Mouse (Mus musculus) erythroid progenitor cell, adult 5-6 weeks (primary cell): Measurements from ENCODE around the gene Gm42669. TPM values are rescaled to one million over a fixed set of nuclear protein-coding genes. Genes with fewer than 3 reads are reported as not detected.

Source experiments
- total RNA-seq, 2 experiments: library from RNA; stranded (forward) in 1 of 2; stranded (reverse) in 1 of 2; fragments of 150-400 nt in 1 of 2; fragments of 186-747, 209-891 nt in 1 of 2; gene quantifications; 2 replicates each; pipeline versions ENCODE4 v1.2.3 to v1.2.4; 2015 to 2017; ENCODE audit warnings: low replicate concordance in 2 of 2

Gm42669 gene
- total RNA-seq, 2 experiments from 2014 or later, result 0.08 TPM; not detected in 1

Other genes with a start within 250 kb of the Gm42669 start
- gene Tgfbr3, start 218.0 kb upstream of the Gm42669 start, total RNA-seq (2015; ENCODE audit: low replicate concordance), result 1.8 and 5.4 TPM in 2 replicates
- 1.0 and 4.7 TPM in 2 replicates for gene Tgfbr3, start 218.0 kb upstream of the Gm42669 start, total RNA-seq (2017; ENCODE audit: low replicate concordance)
- not detected in 2 replicates for gene Brdt, start 176.5 kb upstream of the Gm42669 start, total RNA-seq (2015; ENCODE audit: low replicate concordance)
- gene Brdt, start 176.5 kb upstream of the Gm42669 start, total RNA-seq (2017; ENCODE audit: low replicate concordance), result not detected in 2 replicates
- gene Ephx4, start 104.9 kb upstream of the Gm42669 start, total RNA-seq (2015; ENCODE audit: low replicate concordance), result not detected in 2 replicates
- gene Ephx4, start 104.9 kb upstream of the Gm42669 start, total RNA-seq (2017; ENCODE audit: low replicate concordance), result not detected in 2 replicates
- not detected in 2 replicates for gene Lpcat2b, start 76.1 kb upstream of the Gm42669 start, total RNA-seq (2015; ENCODE audit: low replicate concordance)
- gene Lpcat2b, start 76.1 kb upstream of the Gm42669 start, total RNA-seq (2017; ENCODE audit: low replicate concordance), result 0.45 TPM in 1 of 2 replicates, not detected in the other
- 4.7 and 11.3 TPM in 2 replicates for gene Btbd8, start 69.6 kb upstream of the Gm42669 start, total RNA-seq (2015; ENCODE audit: low replicate concordance)
- 6.4 and 8.7 TPM in 2 replicates for gene Btbd8, start 69.6 kb upstream of the Gm42669 start, total RNA-seq (2017; ENCODE audit: low replicate concordance)
- not detected in 2 replicates for gene 1700028K03Rik, start 27.1 kb downstream of the Gm42669 start, total RNA-seq (2015; ENCODE audit: low replicate concordance)
- gene 1700028K03Rik, start 27.1 kb downstream of the Gm42669 start, total RNA-seq (2017; ENCODE audit: low replicate concordance), result 0.51 and 0.68 TPM in 2 replicates
- 6.3 and 10.1 TPM in 2 replicates for gene Rpap2, start 89.8 kb downstream of the Gm42669 start, total RNA-seq (2015; ENCODE audit: low replicate concordance)
- 6.3 and 11.0 TPM in 2 replicates for gene Rpap2, start 89.8 kb downstream of the Gm42669 start, total RNA-seq (2017; ENCODE audit: low replicate concordance)
- gene Glmn, start 90.3 kb downstream of the Gm42669 start, total RNA-seq (2015; ENCODE audit: low replicate concordance), result 1.3 and 4.3 TPM in 2 replicates
- 7.2 and 10.3 TPM in 2 replicates for gene Glmn, start 90.3 kb downstream of the Gm42669 start, total RNA-seq (2017; ENCODE audit: low replicate concordance)
- 4.7 and 5.0 TPM in 2 replicates for gene Gfi1, start 218.4 kb downstream of the Gm42669 start, total RNA-seq (2015; ENCODE audit: low replicate concordance)
- 4.5 and 6.3 TPM in 2 replicates for gene Gfi1, start 218.4 kb downstream of the Gm42669 start, total RNA-seq (2017; ENCODE audit: low replicate concordance)